In the genomic region with DNA sequence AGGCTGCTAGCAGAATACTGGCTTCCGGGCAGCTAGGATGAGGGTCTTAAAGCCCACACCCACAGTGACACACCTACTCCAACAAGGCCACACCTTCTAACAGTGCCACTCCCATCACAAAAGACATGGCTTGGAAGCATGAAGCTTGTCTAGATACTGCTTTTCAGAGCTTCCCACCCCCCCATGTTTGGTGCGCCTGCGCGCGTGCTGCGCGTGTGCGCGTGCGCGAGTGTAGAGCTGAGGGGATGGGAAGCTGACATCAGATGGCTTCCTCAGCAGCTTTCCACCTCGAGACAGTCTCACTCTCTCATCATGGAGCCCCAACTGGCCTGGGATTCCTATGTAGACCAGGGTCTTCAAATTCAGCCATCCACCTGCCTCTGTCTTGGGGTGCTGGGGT, we compare ENCODE assay signal across 27 mouse cellular contexts. TPM values are rescaled to one million over a fixed set of nuclear protein-coding genes. Genes with fewer than 3 reads are reported as not detected.
"Had no signal": no experiment of that assay in that cellular context is flagged by ENCODE, and none has a peak within 500 bp of the region (broad histone marks: within the 10 kb centered on the region; RNA-seq: fewer than 3 reads in every experiment).

No protein-coding gene starts in this region.

- H3K9ac ChIP-seq: heart, embryonic 12.5 days; hindbrain, embryonic 13.5 days; hindbrain, embryonic 15.5 days; kidney, embryonic 15.5 days; limb, embryonic 13.5 days; limb, embryonic 15.5 days; liver, embryonic 12.5 days; liver, embryonic 14.5 days had no signal

- H3K27me3 ChIP-seq: heart, embryonic 12.5 days; hindbrain, embryonic 13.5 days; hindbrain, embryonic 15.5 days; kidney, embryonic 15.5 days; limb, embryonic 13.5 days; limb, embryonic 15.5 days; liver, embryonic 12.5 days had no signal

- H3K4me3 ChIP-seq: heart, embryonic 10.5 days; heart, embryonic 12.5 days; hindbrain, embryonic 10.5 days; hindbrain, embryonic 13.5 days; hindbrain, embryonic 15.5 days; kidney, embryonic 15.5 days; limb, embryonic 13.5 days; limb, embryonic 15.5 days; liver, embryonic 12.5 days had no signal

- DNase-seq: gastrocnemius, postnatal 14 days; gastrocnemius, postnatal 36 days; heart, adult 18-20 months; heart, postnatal 10 days; heart, postnatal 4 days; kidney, adult 11 months; kidney, adult 2 months; kidney, adult 9 months; kidney, postnatal 10 days; kidney, postnatal 36 days; layer of hippocampus, adult 9-11 months; layer of hippocampus, postnatal 36 days; left cerebral cortex, postnatal 4 days had no signal

- ATAC-seq: hindbrain, postnatal 0 days; intestine, embryonic 16.5 days; liver, embryonic 12.5 days had no signal

- H3K9me3 ChIP-seq: heart, embryonic 10.5 days; heart, embryonic 12.5 days; hindbrain, embryonic 10.5 days; hindbrain, embryonic 13.5 days; hindbrain, embryonic 15.5 days; kidney, embryonic 15.5 days; limb, embryonic 13.5 days; limb, embryonic 15.5 days; liver, embryonic 12.5 days had no signal

- H3K27ac ChIP-seq: heart, embryonic 10.5 days; hindbrain, embryonic 10.5 days; hindbrain, embryonic 13.5 days; hindbrain, embryonic 15.5 days; hindbrain, postnatal 0 days; kidney, embryonic 15.5 days; limb, embryonic 13.5 days; limb, embryonic 15.5 days; liver, embryonic 12.5 days; liver, embryonic 14.5 days had no signal

- H3K4me1 ChIP-seq: heart, embryonic 12.5 days; hindbrain, embryonic 13.5 days; hindbrain, embryonic 15.5 days; kidney, embryonic 15.5 days; limb, embryonic 13.5 days; limb, embryonic 15.5 days; liver, embryonic 12.5 days had no signal

- H3K4me2 ChIP-seq: heart, embryonic 12.5 days; hindbrain, embryonic 13.5 days; hindbrain, embryonic 15.5 days; kidney, embryonic 15.5 days; limb, embryonic 13.5 days; limb, embryonic 15.5 days; liver, embryonic 12.5 days had no signal

RNA-seq across cellular contexts. Expression of a gene that starts 55.9 kb away (rescaled TPM):
- polyA plus RNA-seq: heart, embryonic 16.5 days; kidney, adult 2 months; liver, adult 2 months had no signal
